Mouse (Mus musculus) CH12.LX (cell line): ENCODE data around the gene Teddm1b.

Experiments
- CTCF ChIP-seq, 2 experiments: IDR thresholded peaks in 1 of 2; conservative IDR thresholded peaks in 1 of 2; 2 replicates each; pipeline ENCODE4 v1.5.1; 2011 to 2012; ENCODE audit warnings: low read depth in 2 of 2, low read length in 2 of 2, improper control_type of control experiment in 1 of 2, inconsistent platforms in 1 of 2, mild to moderate bottlenecking in 1 of 2, moderate library complexity in 1 of 2
- E2F4 ChIP-seq: IDR thresholded peaks from 2 replicates; pipeline ENCODE4 v1.6.1; 2011; ENCODE audit warnings: low read depth, low read length, improper control_type of control experiment; ENCODE audit not compliant: insufficient replicate concordance
- EP300 ChIP-seq: IDR thresholded peaks from 2 replicates; pipeline ENCODE4 v1.6.1; 2011; ENCODE audit warnings: low read length, improper control_type of control experiment
- POLR2A ChIP-seq: IDR thresholded peaks from 2 replicates; pipeline ENCODE4 v1.6.1; 2011; ENCODE audit warnings: low read depth, mild to moderate bottlenecking, improper control_type of control experiment, low read length
- SMC3 ChIP-seq: IDR thresholded peaks from 2 replicates; pipeline ENCODE4 v1.6.1; 2011; ENCODE audit warnings: low read depth, low read length, improper control_type of control experiment
- TBP ChIP-seq: conservative IDR thresholded peaks from 2 replicates; pipeline ENCODE4 v1.6.1; 2011; ENCODE audit warnings: low read depth, low read length, improper control_type of control experiment
- ZC3H11A ChIP-seq: IDR thresholded peaks from 2 replicates; pipeline ENCODE4 v1.6.1; 2012; ENCODE audit warnings: low read depth, mild to moderate bottlenecking, inconsistent platforms, low read length, improper control_type of control experiment
- ZKSCAN1 ChIP-seq: IDR thresholded peaks from 2 replicates; pipeline ENCODE4 v1.6.1; 2012; ENCODE audit warnings: low read depth, inconsistent platforms, low read length, improper control_type of control experiment, borderline replicate concordance
- ZMIZ1 ChIP-seq: IDR thresholded peaks from 2 replicates; pipeline ENCODE4 v1.6.1; 2012; ENCODE audit warnings: low read depth, mild to moderate bottlenecking, inconsistent platforms, low read length, improper control_type of control experiment
- ZNF384 ChIP-seq: IDR thresholded peaks from 2 replicates; pipeline ENCODE4 v1.6.1; 2012; ENCODE audit warnings: low read depth, low read length, improper control_type of control experiment, inconsistent platforms

DNA sequence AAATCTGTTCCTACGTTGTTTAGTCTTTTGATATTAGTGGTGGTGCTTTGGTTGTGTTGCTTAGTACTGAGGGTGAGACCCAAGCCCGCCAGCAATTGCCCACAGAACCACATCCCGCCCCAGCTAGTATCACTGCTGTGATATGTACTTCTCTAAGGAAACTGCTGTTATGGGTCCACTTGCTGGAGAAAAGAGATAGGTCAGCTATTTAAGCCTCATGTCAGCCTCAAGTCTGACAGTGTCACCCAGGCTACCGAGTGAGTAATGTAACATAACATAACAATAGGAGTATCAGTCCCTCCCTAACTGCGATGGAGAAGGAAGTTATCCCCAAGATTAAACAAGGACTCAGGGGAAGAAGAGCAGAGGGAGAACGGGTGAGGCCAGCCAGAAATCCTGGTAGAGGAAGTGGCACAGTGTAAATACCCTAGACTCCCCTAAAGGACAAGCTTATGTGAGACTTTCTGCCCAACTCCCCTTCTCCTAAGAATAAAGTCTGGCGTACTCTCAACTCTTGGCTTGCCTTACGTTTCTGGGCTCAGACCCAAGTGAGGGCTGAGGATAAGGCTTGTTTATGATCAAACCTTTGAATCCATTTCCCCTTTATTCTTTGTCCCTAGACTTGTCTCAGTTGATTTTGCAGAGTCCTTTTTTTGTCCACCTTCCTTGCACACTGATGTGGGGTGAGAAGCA, 20.2 kb downstream of the Teddm1b start:
- TF ChIP-seq ZMIZ1 (no peak), EP300 (no peak), POLR2A (no peak), CTCF (conservative IDR thresholded peaks at IDR 0.05 in 1 of 2, IDR thresholded peaks at IDR 0.05 in 1 of 2; ENCODE audit: low read depth in 2 of 2, low read length in 2 of 2) (no peak), ZC3H11A (no peak), ZKSCAN1 (no peak), E2F4 (no peak), SMC3 (no peak), ZNF384 (no peak), TBP (no peak)
